ENCODE assay signal across 8 mouse cellular contexts in genomic region chr19:6855225-6856031, GRCm38 (mm10). TPM values are rescaled to one million over a fixed set of nuclear protein-coding genes. Genes with fewer than 3 reads are reported as not detected.
DNase-seq lines count a peak whose midpoint lies in the region; ATAC-seq lines count a peak whose summit lies in the region.

No protein-coding gene starts in this region.

- peak overlapping the region; percentile 38 for H3K4me2 ChIP-seq in kidney, embryonic 14.5 days (replicated peaks; ENCODE audit: low read depth, low read length)
- peak overlapping the region; percentile 62 for H3K4me2 ChIP-seq in heart, embryonic 16.5 days (ENCODE audit: low read depth, low read length)
- peak overlapping the region; percentile 39 for H3K4me2 ChIP-seq in limb, embryonic 15.5 days
- H3K4me2 ChIP-seq in neural tube, embryonic 11.5 days (ENCODE audit: low read depth): peak overlapping the region; percentile 39

- no peak for DNase-seq in kidney, adult 9 months
- peak; percentile 51 for DNase-seq in embryo, embryonic 11.5 days (ENCODE audit: low read depth, low spot score)
- peak; percentile 85 for DNase-seq in neural tube, embryonic 11.5 days (ENCODE audit: low spot score)
- no peak for DNase-seq in spleen, adult 18-20 months
- DNase-seq in Muller cell, postnatal 12 days (ENCODE audit: inconsistent ontology term): no peak

- H3K9ac ChIP-seq in kidney, embryonic 14.5 days (ENCODE audit: low read depth, low read length): 0 out of 2 replicates have a peak overlapping the region, but pooled peaks have one; percentile 35
- peak overlapping the region; percentile 36 for H3K9ac ChIP-seq in heart, embryonic 16.5 days (ENCODE audit: low read length)
- no peak overlapping the region for H3K9ac ChIP-seq in limb, embryonic 15.5 days
- H3K9ac ChIP-seq in neural tube, embryonic 11.5 days (ENCODE audit: low read length): peak overlapping the region; percentile 50

- peaks cover 4% of the 10 kb centered on the region for H3K27me3 ChIP-seq in kidney, embryonic 14.5 days (ENCODE audit: control insufficient read depth, insufficient read depth, low read length)
- peaks cover 10% of the 10 kb centered on the region for H3K27me3 ChIP-seq in heart, embryonic 16.5 days (ENCODE audit: control insufficient read depth, insufficient read depth, low read length)
- peaks cover 30% of the 10 kb centered on the region for H3K27me3 ChIP-seq in limb, embryonic 15.5 days
- no peaks in the 10 kb centered on the region for H3K27me3 ChIP-seq in neural tube, embryonic 11.5 days (ENCODE audit: control insufficient read depth, insufficient read depth, low read length)

- 7% methylated on average over 38 of the region's 38 CpGs for WGBS in kidney, embryonic 14.5 days
- WGBS in heart, embryonic 16.5 days: 9% methylated on average over 38 of the region's 38 CpGs
- 9% methylated on average over 38 of the region's 38 CpGs for WGBS in limb, embryonic 15.5 days
- 4% methylated on average over 38 of the region's 38 CpGs for WGBS in neural tube, embryonic 11.5 days

- no peaks in the 10 kb centered on the region for H3K36me3 ChIP-seq in kidney, embryonic 14.5 days (ENCODE audit: control insufficient read depth, insufficient read depth, low read length)
- H3K36me3 ChIP-seq in heart, embryonic 16.5 days (ENCODE audit: control insufficient read depth, insufficient read depth): no peaks in the 10 kb centered on the region
- H3K36me3 ChIP-seq in limb, embryonic 15.5 days: no peaks in the 10 kb centered on the region
- no peaks in the 10 kb centered on the region for H3K36me3 ChIP-seq in neural tube, embryonic 11.5 days (ENCODE audit: control insufficient read depth, insufficient read depth, low read length)

- H3K9me3 ChIP-seq in kidney, embryonic 14.5 days (ENCODE audit: control insufficient read depth, low read length): no peaks in the 10 kb centered on the region
- H3K9me3 ChIP-seq in heart, embryonic 16.5 days (replicated peaks; ENCODE audit: control insufficient read depth, low read length): no peaks in the 10 kb centered on the region
- no peaks in the 10 kb centered on the region for H3K9me3 ChIP-seq in limb, embryonic 15.5 days
- no peaks in the 10 kb centered on the region for H3K9me3 ChIP-seq in neural tube, embryonic 11.5 days (ENCODE audit: control insufficient read depth, low read length)

- peak; percentile 70 for ATAC-seq in kidney, embryonic 14.5 days (ENCODE audit: low FRiP score, low TSS enrichment)
- ATAC-seq in heart, embryonic 16.5 days (replicated peaks; ENCODE audit: extremely low read depth, insufficient read depth, low FRiP score): peak; percentile 61
- ATAC-seq in limb, embryonic 15.5 days (ENCODE audit: insufficient number of reproducible peaks, low FRiP score, low TSS enrichment, low read depth): no peak
- peak; percentile 74 for ATAC-seq in neural tube, embryonic 11.5 days (ENCODE audit: insufficient read depth, low FRiP score, low TSS enrichment)

- no peak overlapping the region for H3K27ac ChIP-seq in kidney, embryonic 14.5 days (ENCODE audit: low read depth, low read length)
- H3K27ac ChIP-seq in heart, embryonic 16.5 days (ENCODE audit: low read length): no peak overlapping the region
- H3K27ac ChIP-seq in limb, embryonic 15.5 days: no peak overlapping the region
- H3K27ac ChIP-seq in neural tube, embryonic 11.5 days (ENCODE audit: low read depth, low read length): 0 out of 2 replicates have a peak overlapping the region, but pooled peaks have one; percentile 34

- peak overlapping the region; percentile 18; the same call in 1 of the 2 replicates for H3K4me3 ChIP-seq in kidney, embryonic 14.5 days (ENCODE audit: low read length)
- peak overlapping the region; percentile 34 for H3K4me3 ChIP-seq in heart, embryonic 16.5 days (ENCODE audit: low read length)
- peak overlapping the region; percentile 22 for H3K4me3 ChIP-seq in limb, embryonic 15.5 days
- peak overlapping the region; percentile 8; the same call in 1 of the 2 replicates for H3K4me3 ChIP-seq in neural tube, embryonic 11.5 days (ENCODE audit: low read depth, low read length)

- H3K4me1 ChIP-seq in kidney, embryonic 14.5 days (ENCODE audit: control insufficient read depth, insufficient read depth, low read length): peaks cover 8% of the 10 kb centered on the region; the same call in 1 of the 2 replicates
- H3K4me1 ChIP-seq in heart, embryonic 16.5 days (ENCODE audit: control insufficient read depth, insufficient read depth, low read length): peaks cover 3% of the 10 kb centered on the region; the same call in 1 of the 2 replicates
- peaks cover 21% of the 10 kb centered on the region for H3K4me1 ChIP-seq in limb, embryonic 15.5 days
- H3K4me1 ChIP-seq in neural tube, embryonic 11.5 days (ENCODE audit: control insufficient read depth, insufficient read depth, low read length): peaks cover 15% of the 10 kb centered on the region

RNA-seq across cellular contexts. Expression of gene Ccdc88b, which starts 2.6 kb away (rescaled TPM):
- polyA plus RNA-seq in kidney, embryonic 14.5 days (2014; fragmentation: Nextera tagmentation; extraction: Ambion mirVana): 0.30 and 0.51 TPM in 2 replicates
- polyA plus RNA-seq in heart, embryonic 16.5 days (2015; fragmentation: Nextera tagmentation; extraction: Ambion mirVana): 1.00 and 3.8 TPM in 2 replicates
- 1.2 and 1.7 TPM in 2 replicates for polyA plus RNA-seq in limb, embryonic 15.5 days (2015; fragmentation: Nextera tagmentation; extraction: Ambion mirVana)
- 0.89 and 1.0 TPM in 2 replicates for polyA plus RNA-seq in neural tube, embryonic 11.5 days (2014; fragmentation: Nextera tagmentation; extraction: Ambion mirVana)

RNA-seq across cellular contexts. Expression of gene Rps6ka4, which starts 15.0 kb away (rescaled TPM):
- 11.8 and 15.1 TPM in 2 replicates for polyA plus RNA-seq in kidney, embryonic 14.5 days (2014; fragmentation: Nextera tagmentation; extraction: Ambion mirVana)
- 20.0 and 20.5 TPM in 2 replicates for polyA plus RNA-seq in heart, embryonic 16.5 days (2015; fragmentation: Nextera tagmentation; extraction: Ambion mirVana)
- polyA plus RNA-seq in limb, embryonic 15.5 days (2015; fragmentation: Nextera tagmentation; extraction: Ambion mirVana): 33.5 and 36.1 TPM in 2 replicates
- 4.7 and 6.7 TPM in 2 replicates for polyA plus RNA-seq in neural tube, embryonic 11.5 days (2014; fragmentation: Nextera tagmentation; extraction: Ambion mirVana)

RNA-seq across cellular contexts. Expression of gene Trmt112, which starts 54.1 kb away (rescaled TPM):
- polyA plus RNA-seq in kidney, embryonic 14.5 days (2014; fragmentation: Nextera tagmentation; extraction: Ambion mirVana): 164 and 181 TPM in 2 replicates
- 80.0 and 93.0 TPM in 2 replicates for polyA plus RNA-seq in heart, embryonic 16.5 days (2015; fragmentation: Nextera tagmentation; extraction: Ambion mirVana)
- polyA plus RNA-seq in limb, embryonic 15.5 days (2015; fragmentation: Nextera tagmentation; extraction: Ambion mirVana): 123 and 138 TPM in 2 replicates
- 125 and 131 TPM in 2 replicates for polyA plus RNA-seq in neural tube, embryonic 11.5 days (2014; fragmentation: Nextera tagmentation; extraction: Ambion mirVana)

RNA-seq across cellular contexts. Expression of gene Prdx5, which starts 54.5 kb away (rescaled TPM):
- polyA plus RNA-seq in kidney, embryonic 14.5 days (2014; fragmentation: Nextera tagmentation; extraction: Ambion mirVana): 177 and 235 TPM in 2 replicates
- 383 and 415 TPM in 2 replicates for polyA plus RNA-seq in heart, embryonic 16.5 days (2015; fragmentation: Nextera tagmentation; extraction: Ambion mirVana)
- polyA plus RNA-seq in limb, embryonic 15.5 days (2015; fragmentation: Nextera tagmentation; extraction: Ambion mirVana): 349 and 392 TPM in 2 replicates
- polyA plus RNA-seq in neural tube, embryonic 11.5 days (2014; fragmentation: Nextera tagmentation; extraction: Ambion mirVana): 110 and 120 TPM in 2 replicates

Comparison
In these comparisons a context has a peak if more than half of its experiments do, and no peak if none do; other contexts are left out.
1. DNase-seq: peak in embryo, embryonic 11.5 days (single experiment) and neural tube, embryonic 11.5 days (single experiment); none in kidney, adult 9 months (single experiment), spleen, adult 18-20 months (0 of 2) and Muller cell, postnatal 12 days (single experiment).
2. Peak in every context shown above with its lines, with median percentiles within 50 percentile points of each other: H3K4me2 ChIP-seq and H3K4me3 ChIP-seq.